Mouse (Mus musculus): ENCODE data around the gene Btbd9.

Gene Btbd9

GRCm38 (mm10) chr17:30602175-30602574 is 25.9 kb upstream of the Btbd9 start:
- DNase-seq (ENCODE audit: low read depth) = no peak

GRCm38 (mm10) chr17:30598300-30598699 is 22.0 kb upstream of the Btbd9 start:
- DNase-seq (ENCODE audit: low read depth) = no peak

- DNase-seq (ENCODE audit: low read depth) = no peak
These were observed 21.5 kb upstream of the Btbd9 start for GRCm38 (mm10) chr17:30597786-30598185.

GRCm38 (mm10) chr17:30594846-30595245 is 18.6 kb upstream of the Btbd9 start:
- no peak for DNase-seq (ENCODE audit: low read depth)

- no peak for DNase-seq (ENCODE audit: low read depth)
These were observed 18.1 kb upstream of the Btbd9 start for GRCm38 (mm10) chr17:30594407-30594806.

- DNase-seq (ENCODE audit: low read depth) = peak; percentile 57
These were observed 14.3 kb upstream of the Btbd9 start for GRCm38 (mm10) chr17:30590417-30591198.

- no peak for DNase-seq (ENCODE audit: low read depth)
These were observed 7.1 kb upstream of the Btbd9 start for GRCm38 (mm10) chr17:30583258-30584001.

- DNase-seq (ENCODE audit: low read depth) = no peak
These were observed 6.0 kb upstream of the Btbd9 start for GRCm38 (mm10) chr17:30582313-30582712.

- DNase-seq (ENCODE audit: low read depth) = peak; percentile 35
These were observed 4.9 kb upstream of the Btbd9 start for GRCm38 (mm10) chr17:30581201-30581600.

GRCm38 (mm10) chr17:30580781-30581180 is 4.5 kb upstream of the Btbd9 start:
- DNase-seq (ENCODE audit: low read depth) = no peak

- no peak for DNase-seq (ENCODE audit: low read depth)
These were observed 658 bp upstream of the Btbd9 start for GRCm38 (mm10) chr17:30576946-30577345.

GRCm38 (mm10) chr17:30575121-30575904 is 975 bp downstream of the Btbd9 start:
- DNase-seq (ENCODE audit: low read depth) = peak; percentile 17

- no peak for DNase-seq (ENCODE audit: low read depth)
These were observed 1.6 kb downstream of the Btbd9 start for GRCm38 (mm10) chr17:30574783-30575075.

GRCm38 (mm10) chr17:30573990-30574782 is 2.1 kb downstream of the Btbd9 start:
- DNase-seq (ENCODE audit: low read depth) = no peak

GRCm38 (mm10) chr17:30570971-30571370 is 5.3 kb downstream of the Btbd9 start:
- peak; percentile 11 for DNase-seq (ENCODE audit: low read depth)

- DNase-seq (ENCODE audit: low read depth) = no peak
These were observed 6.1 kb downstream of the Btbd9 start for GRCm38 (mm10) chr17:30570173-30570572.

GRCm38 (mm10) chr17:30568473-30568872 is 7.8 kb downstream of the Btbd9 start:
- no peak for DNase-seq (ENCODE audit: low read depth)

- no peak for DNase-seq (ENCODE audit: low read depth)
These were observed 11.3 kb downstream of the Btbd9 start for GRCm38 (mm10) chr17:30564971-30565370.

GRCm38 (mm10) chr17:30564407-30564806 is 11.9 kb downstream of the Btbd9 start:
- DNase-seq (ENCODE audit: low read depth) = peak; percentile 50

- no peak for DNase-seq (ENCODE audit: low read depth)
These were observed 12.7 kb downstream of the Btbd9 start for GRCm38 (mm10) chr17:30563484-30564075.

GRCm38 (mm10) chr17:30562770-30563169 is 13.5 kb downstream of the Btbd9 start:
- DNase-seq (ENCODE audit: low read depth) = no peak

- DNase-seq (ENCODE audit: low read depth) = peak; percentile 50
These were observed 16.8 kb downstream of the Btbd9 start for GRCm38 (mm10) chr17:30559536-30559935.

Measured in NIH3T3 (cell line).